Mouse (Mus musculus) MEL (cell line): Measurements from ENCODE around the gene Ngly1. TPM values are rescaled to one million over a fixed set of nuclear protein-coding genes. Genes with fewer than 3 reads are reported as not detected.

Experiments used
- DNase-seq: peaks from one replicate; pipeline ENCODE4 v3.0.0; 2011; ENCODE audit warnings: low read depth, low spot score
- H3K27ac ChIP-seq: 2 replicates; pipeline ENCODE4 v1.5.1; 2012; ENCODE audit warnings: low read depth, mild to moderate bottlenecking, control low read depth, low read length, moderate library complexity; ENCODE audit not compliant: control insufficient read depth
- H3K27me3 ChIP-seq, 2 experiments: fragments of 150-350 bp in 1 of 2; sonication (generic) in 1 of 2; 2 replicates each; pipeline ENCODE4 v1.6.1; 2012; ENCODE audit warnings: low read length in 2 of 2, mild to moderate bottlenecking in 2 of 2, improper control_type of control experiment in 1 of 2, moderate library complexity in 1 of 2; ENCODE audit not compliant: insufficient read depth in 2 of 2, control insufficient read depth in 1 of 2
- H3K36me3 ChIP-seq, 2 experiments: 2 replicates each; pipeline ENCODE4 v1.6.1; 2012 to 2014; ENCODE audit warnings: low read length in 2 of 2, improper control_type of control experiment in 1 of 2, inconsistent platforms in 1 of 2, mild to moderate bottlenecking in 1 of 2; ENCODE audit not compliant: insufficient read depth in 2 of 2, control insufficient read depth in 1 of 2
- H3K4me1 ChIP-seq, 2 experiments: fragments of 150-350 bp in 1 of 2; sonication (generic) in 1 of 2; 2 replicates each; pipeline ENCODE4 v1.6.1; 2012; ENCODE audit warnings: low read length in 2 of 2, improper control_type of control experiment in 1 of 2, mild to moderate bottlenecking in 1 of 2; ENCODE audit not compliant: insufficient read depth in 2 of 2, control insufficient read depth in 1 of 2
- H3K4me3 ChIP-seq, 2 experiments: fragments of 150-350 bp in 1 of 2; sonication (generic) in 1 of 2; 2 replicates each; pipeline ENCODE4 v1.5.1; 2012; ENCODE audit warnings: low read depth in 2 of 2, low read length in 2 of 2, mild to moderate bottlenecking in 2 of 2, moderate library complexity in 2 of 2, control low read depth in 1 of 2, improper control_type of control experiment in 1 of 2; ENCODE audit not compliant: control insufficient read depth in 1 of 2, insufficient read depth in 1 of 2
- H3K79me2 ChIP-seq: 2 replicates; pipeline ENCODE4 v1.6.1; 2012; ENCODE audit warnings: mild to moderate bottlenecking, low read length, moderate library complexity; ENCODE audit not compliant: control insufficient read depth, poor library complexity, insufficient read depth
- H3K9ac ChIP-seq: 2 replicates; pipeline ENCODE4 v1.6.1; 2012; ENCODE audit warnings: low read depth, mild to moderate bottlenecking, control low read depth, low read length, moderate library complexity; ENCODE audit not compliant: control insufficient read depth, poor library complexity, severe bottlenecking
- H3K9me3 ChIP-seq: fragments of 150-350 bp; sonication (generic); replicated peaks from 2 replicates; pipeline ENCODE4 v1.6.1; 2012; ENCODE audit warnings: mild to moderate bottlenecking, low read length, improper control_type of control experiment, moderate library complexity; ENCODE audit not compliant: insufficient read depth
- BHLHE40 ChIP-seq: IDR thresholded peaks from 2 replicates; pipeline ENCODE4 v1.6.1; 2012; ENCODE audit warnings: low read depth, mild to moderate bottlenecking, inconsistent platforms, low read length, improper control_type of control experiment, borderline replicate concordance
- CHD1 ChIP-seq: IDR thresholded peaks from 2 replicates; pipeline ENCODE4 v1.6.1; 2012; ENCODE audit warnings: low read depth, mild to moderate bottlenecking, inconsistent platforms, low read length, improper control_type of control experiment
- CHD2 ChIP-seq: IDR thresholded peaks from 2 replicates; pipeline ENCODE4 v1.6.1; 2011; ENCODE audit warnings: low read length, improper control_type of control experiment
- CTCF ChIP-seq, 3 experiments: IDR thresholded peaks in 2 of 3; conservative IDR thresholded peaks in 1 of 3; 2 replicates each; pipeline ENCODE4 v1.5.1; 2011 to 2012; ENCODE audit warnings: low read length in 3 of 3, low read depth in 2 of 3, mild to moderate bottlenecking in 2 of 3, improper control_type of control experiment in 1 of 3, inconsistent platforms in 1 of 3, mixed read lengths in 1 of 3, moderate library complexity in 1 of 3; ENCODE audit not compliant: control insufficient read depth in 1 of 3, insufficient read depth in 1 of 3, poor library complexity in 1 of 3, severe bottlenecking in 1 of 3
- E2F4 ChIP-seq: IDR thresholded peaks from 2 replicates; pipeline ENCODE4 v1.6.1; 2011; ENCODE audit warnings: low read depth, low read length, improper control_type of control experiment, borderline replicate concordance
- ELF1 ChIP-seq: IDR thresholded peaks from 2 replicates; pipeline ENCODE4 v1.6.1; 2014; ENCODE audit warnings: low read depth, mild to moderate bottlenecking, inconsistent platforms, low read length, improper control_type of control experiment, moderate library complexity
- ETS1 ChIP-seq: IDR thresholded peaks from 2 replicates; pipeline ENCODE4 v1.6.1; 2012; ENCODE audit warnings: low read depth, mild to moderate bottlenecking, inconsistent platforms, low read length, improper control_type of control experiment, moderate library complexity
- GATA1 ChIP-seq: IDR thresholded peaks from 2 replicates; pipeline ENCODE4 v1.6.1; 2011; ENCODE audit warnings: low read depth, low read length, improper control_type of control experiment
- MAFK ChIP-seq: IDR thresholded peaks from 2 replicates; pipeline ENCODE4 v1.6.1; 2011; ENCODE audit warnings: low read depth, mild to moderate bottlenecking, low read length, improper control_type of control experiment, borderline replicate concordance
- MAX ChIP-seq: IDR thresholded peaks from 2 replicates; pipeline ENCODE4 v1.6.1; 2011; ENCODE audit warnings: low read length, improper control_type of control experiment
- MAZ ChIP-seq: IDR thresholded peaks from 2 replicates; pipeline ENCODE4 v1.6.1; 2012; ENCODE audit warnings: low read depth, mild to moderate bottlenecking, inconsistent platforms, low read length, improper control_type of control experiment
- MXI1 ChIP-seq: IDR thresholded peaks from 2 replicates; pipeline ENCODE4 v1.6.1; 2011; ENCODE audit warnings: mild to moderate bottlenecking, low read depth, low read length, improper control_type of control experiment
- MYC ChIP-seq: IDR thresholded peaks from 2 replicates; pipeline ENCODE4 v1.6.1; 2011; ENCODE audit warnings: low read depth, mild to moderate bottlenecking, low read length, improper control_type of control experiment, moderate library complexity
- NELFE ChIP-seq: IDR thresholded peaks from 2 replicates; pipeline ENCODE4 v1.6.1; 2011; ENCODE audit warnings: low read depth, low read length, improper control_type of control experiment
- NRF1 ChIP-seq: IDR thresholded peaks from 2 replicates; pipeline ENCODE4 v1.6.1; 2014; ENCODE audit warnings: low read depth, mild to moderate bottlenecking, inconsistent platforms, low read length, improper control_type of control experiment, moderate library complexity; ENCODE audit not compliant: poor library complexity, insufficient read depth, severe bottlenecking
- POLR2A ChIP-seq, 2 experiments: IDR thresholded peaks; 2 replicates each; pipeline ENCODE4 v1.6.1; 2011 to 2012; ENCODE audit warnings: low read length in 2 of 2, mild to moderate bottlenecking in 2 of 2, control low read depth in 1 of 2, improper control_type of control experiment in 1 of 2, low read depth in 1 of 2, moderate library complexity in 1 of 2; ENCODE audit not compliant: control insufficient read depth in 1 of 2, insufficient read depth in 1 of 2, poor library complexity in 1 of 2
- RAD21 ChIP-seq: IDR thresholded peaks from 2 replicates; pipeline ENCODE4 v1.6.1; 2011; ENCODE audit warnings: mild to moderate bottlenecking, low read depth, low read length, improper control_type of control experiment
- RCOR1 ChIP-seq: IDR thresholded peaks from 2 replicates; pipeline ENCODE4 v1.6.1; 2012; ENCODE audit warnings: low read depth, mild to moderate bottlenecking, inconsistent platforms, low read length, improper control_type of control experiment
- TAL1 ChIP-seq: IDR thresholded peaks from 2 replicates; pipeline ENCODE4 v1.6.1; 2012; ENCODE audit warnings: mild to moderate bottlenecking, inconsistent platforms, low read length, moderate library complexity, mixed read lengths
- USF1 ChIP-seq: IDR thresholded peaks from 2 replicates; pipeline ENCODE4 v1.6.1; 2014; ENCODE audit warnings: low read depth, mild to moderate bottlenecking, inconsistent platforms, low read length, improper control_type of control experiment, moderate library complexity
- ZC3H11A ChIP-seq: IDR thresholded peaks from 2 replicates; pipeline ENCODE4 v1.6.1; 2012; ENCODE audit warnings: low read depth, mild to moderate bottlenecking, inconsistent platforms, low read length, improper control_type of control experiment
- ZMIZ1 ChIP-seq: IDR thresholded peaks from 2 replicates; pipeline ENCODE4 v1.6.1; 2012; ENCODE audit warnings: low read depth, mild to moderate bottlenecking, inconsistent platforms, low read length, improper control_type of control experiment, moderate library complexity
- ZNF384 ChIP-seq: IDR thresholded peaks from 2 replicates; pipeline ENCODE4 v1.6.1; 2012; ENCODE audit warnings: low read depth, mild to moderate bottlenecking, inconsistent platforms, low read length, improper control_type of control experiment
- polyA plus RNA-seq, 2 experiments: library from polyadenylated mRNA; stranded (reverse) in 1 of 2; unstranded in 1 of 2; fragments of >175 nt in 1 of 2; fragments of >200 nt in 1 of 2; gene quantifications; 2 replicates each; pipeline versions ENCODE4 v1.2.1 to v1.2.4; 2012; ENCODE audit warnings: low replicate concordance in 2 of 2, low read depth in 1 of 2; ENCODE audit not compliant: insufficient read length in 2 of 2, insufficient read depth in 1 of 2, missing spikeins in 1 of 2
- total RNA-seq: library from RNA; depleted of rRNA; stranded (reverse); fragments of 300-350 nt; gene quantifications from 2 replicates; pipeline ENCODE4 v1.2.3, GENCODE M21; 2012

Gene Ngly1
- total and polyA plus RNA-seq, 3 experiments = 26.7 to 28.7 TPM; not detected in 1

- Histone ChIP-seq H3K9ac (no peak overlapping the region), H3K4me3 (no peak overlapping the region), H3K27me3 (no peaks in the 10 kb centered on the region), H3K9me3 (no peaks in the 10 kb centered on the region), H3K4me1 (no peaks in the 10 kb centered on the region; a peak in 1 of 4 replicates), H3K27ac (no peak overlapping the region), H3K36me3 (no peaks in the 10 kb centered on the region), H3K79me2 (no peaks in the 10 kb centered on the region)
- DNase-seq = no peak
- TF ChIP-seq USF1 (no peak), NELFE (no peak), RAD21 (no peak), BHLHE40 (no peak), TAL1 (no peak), ELF1 (no peak), MAFK (no peak), CTCF (IDR thresholded peaks at IDR 0.05 in 2 of 3, conservative IDR thresholded peaks at IDR 0.05 in 1 of 3; ENCODE audit: control insufficient read depth in 1 of 3, insufficient read depth in 1 of 3, low read depth in 2 of 3, low read length in 3 of 3, poor library complexity in 1 of 3, severe bottlenecking in 1 of 3) (no peak), POLR2A (IDR thresholded peaks at IDR 0.05; ENCODE audit: control insufficient read depth in 1 of 2, insufficient read depth in 1 of 2, low read depth in 1 of 2, low read length in 2 of 2, poor library complexity in 1 of 2) (no peak), MAZ (no peak), ETS1 (no peak), MAX (no peak), CHD2 (no peak), MYC (no peak), MXI1 (no peak), ZNF384 (no peak), E2F4 (no peak), ZC3H11A (no peak), NRF1 (no peak)
Measured at GRCm38 (mm10) chr14:16334260-16334659, 85.2 kb downstream of the Ngly1 start.

- Histone ChIP-seq H3K36me3 (no peaks in the 10 kb centered on the region), H3K9me3 (no peaks in the 10 kb centered on the region), H3K79me2 (no peaks in the 10 kb centered on the region), H3K9ac (no peak overlapping the region), H3K27me3 (no peaks in the 10 kb centered on the region), H3K4me1 (no peaks in the 10 kb centered on the region), H3K27ac (no peak overlapping the region), H3K4me3 (no peak overlapping the region)
- DNase-seq = no peak
- no peak for TF ChIP-seq ETS1
- TF ChIP-seq CHD1 = no peak
- TF ChIP-seq MAZ = no peak
- TF ChIP-seq ZMIZ1 = no peak
- no peak for TF ChIP-seq NELFE
- no peak for TF ChIP-seq RCOR1
- TF ChIP-seq CTCF (IDR thresholded peaks at IDR 0.05 in 2 of 3, conservative IDR thresholded peaks at IDR 0.05 in 1 of 3; ENCODE audit: control insufficient read depth in 1 of 3, insufficient read depth in 1 of 3, low read depth in 2 of 3, low read length in 3 of 3, poor library complexity in 1 of 3, severe bottlenecking in 1 of 3) = no peak
- no peak for TF ChIP-seq GATA1
Measured at GRCm38 (mm10) chr14:16335835-16336417, 86.8 kb downstream of the Ngly1 start.
